Mouse (Mus musculus) cerebellum, adult 8-10 months (tissue): ENCODE measurements around the gene Myo18a.
A peak's percentile ranks its signal among the peaks of the same experiment; 100 is the strongest.

Experiments used
- DNase-seq: peaks from one replicate; pipeline ENCODE4 v3.0.0; 2022

The Myo18a gene

GRCm38 (mm10) chr11:77901775-77902355 lies 138.8 kb downstream of the Myo18a start:
- DNase-seq = no peak

GRCm38 (mm10) chr11:77903761-77904160 lies 140.7 kb downstream of the Myo18a start:
- no peak for DNase-seq

- DNase-seq = no peak
Observed at GRCm38 (mm10) chr11:77904707-77905106, 141.7 kb downstream of the Myo18a start.

- peak; percentile 79 for DNase-seq
Observed at GRCm38 (mm10) chr11:77906097-77906687, 143.1 kb downstream of the Myo18a start.

- DNase-seq = peak; percentile 73
Observed at GRCm38 (mm10) chr11:77906747-77907174, 143.7 kb downstream of the Myo18a start.

GRCm38 (mm10) chr11:77908468-77908867 lies 145.4 kb downstream of the Myo18a start:
- DNase-seq = no peak

GRCm38 (mm10) chr11:77909376-77909775 lies 146.3 kb downstream of the Myo18a start:
- no peak for DNase-seq

GRCm38 (mm10) chr11:77909776-77910175 lies 146.7 kb downstream of the Myo18a start:
- no peak for DNase-seq

- DNase-seq = no peak
Observed at GRCm38 (mm10) chr11:77913505-77913904, 150.5 kb downstream of the Myo18a start.

- DNase-seq = no peak
Observed at GRCm38 (mm10) chr11:77914598-77915260, 151.7 kb downstream of the Myo18a start.
